Mouse (Mus musculus): ENCODE measurements around the gene Prkar2b.

The Prkar2b gene

GRCm38 (mm10) chr12:32061090-32061930 lies at the start of gene Prkar2b:
Gene Prkar2b (minus strand): TSS chr12:32061296.
- DNase-seq (ENCODE audit: extremely low spot score, low spot score), result peak; percentile 93

GRCm38 (mm10) chr12:32109201-32109600 lies 48.1 kb upstream of the Prkar2b start:
- DNase-seq (ENCODE audit: extremely low spot score, low spot score), result no peak

GRCm38 (mm10) chr12:32104955-32105521 lies 43.9 kb upstream of the Prkar2b start:
- DNase-seq (ENCODE audit: extremely low spot score, low spot score), result no peak

- no peak for DNase-seq (ENCODE audit: extremely low spot score, low spot score)
Measured at GRCm38 (mm10) chr12:32104451-32104862, 43.4 kb upstream of the Prkar2b start.

GRCm38 (mm10) chr12:32101306-32101705 lies 40.2 kb upstream of the Prkar2b start:
- no peak for DNase-seq (ENCODE audit: extremely low spot score, low spot score)

GRCm38 (mm10) chr12:32099686-32100206 lies 38.6 kb upstream of the Prkar2b start:
- no peak for DNase-seq (ENCODE audit: extremely low spot score, low spot score)

- no peak for DNase-seq (ENCODE audit: extremely low spot score, low spot score)
Measured at GRCm38 (mm10) chr12:32098596-32098995, 37.5 kb upstream of the Prkar2b start.

- no peak for DNase-seq (ENCODE audit: extremely low spot score, low spot score)
Measured at GRCm38 (mm10) chr12:32097107-32097506, 36.0 kb upstream of the Prkar2b start.

GRCm38 (mm10) chr12:32095164-32095563 lies 34.1 kb upstream of the Prkar2b start:
- no peak for DNase-seq (ENCODE audit: extremely low spot score, low spot score)

- DNase-seq (ENCODE audit: extremely low spot score, low spot score), result no peak
Measured at GRCm38 (mm10) chr12:32092452-32092851, 31.4 kb upstream of the Prkar2b start.

- no peak for DNase-seq (ENCODE audit: extremely low spot score, low spot score)
Measured at GRCm38 (mm10) chr12:32088566-32088965, 27.5 kb upstream of the Prkar2b start.

- no peak for DNase-seq (ENCODE audit: extremely low spot score, low spot score)
Measured at GRCm38 (mm10) chr12:32087339-32087738, 26.2 kb upstream of the Prkar2b start.

GRCm38 (mm10) chr12:32086874-32087273 lies 25.8 kb upstream of the Prkar2b start:
- no peak for DNase-seq (ENCODE audit: extremely low spot score, low spot score)

GRCm38 (mm10) chr12:32085856-32086255 lies 24.8 kb upstream of the Prkar2b start:
- no peak for DNase-seq (ENCODE audit: extremely low spot score, low spot score)

- no peak for DNase-seq (ENCODE audit: extremely low spot score, low spot score)
Measured at GRCm38 (mm10) chr12:32085189-32085588, 24.1 kb upstream of the Prkar2b start.

GRCm38 (mm10) chr12:32084601-32085000 lies 23.5 kb upstream of the Prkar2b start:
- no peak for DNase-seq (ENCODE audit: extremely low spot score, low spot score)

- DNase-seq (ENCODE audit: extremely low spot score, low spot score), result no peak
Measured at GRCm38 (mm10) chr12:32080692-32081091, 19.6 kb upstream of the Prkar2b start.

GRCm38 (mm10) chr12:32077403-32077802 lies 16.3 kb upstream of the Prkar2b start:
- DNase-seq (ENCODE audit: extremely low spot score, low spot score), result no peak

GRCm38 (mm10) chr12:32075831-32076715 lies 15.0 kb upstream of the Prkar2b start:
- no peak for DNase-seq (ENCODE audit: extremely low spot score, low spot score)

GRCm38 (mm10) chr12:32074271-32074670 lies 13.2 kb upstream of the Prkar2b start:
- DNase-seq (ENCODE audit: extremely low spot score, low spot score), result no peak

GRCm38 (mm10) chr12:32066004-32066403 lies 4.9 kb upstream of the Prkar2b start:
- DNase-seq (ENCODE audit: extremely low spot score, low spot score), result no peak
